8 mouse cellular contexts compared by ENCODE assay signal in genomic region chr6:86364442-86365141, GRCm38 (mm10). TPM values are rescaled to one million over a fixed set of nuclear protein-coding genes. Genes with fewer than 3 reads are reported as not detected.
DNase-seq lines count a peak whose midpoint lies in the region; ATAC-seq and TF ChIP-seq lines count a peak whose summit lies in the region.

No protein-coding gene starts in this region.

- DNase-seq in MEL (ENCODE audit: low read depth, low spot score): peak; percentile 88
- DNase-seq in cerebellum, adult 8-10 months: peak; percentile 79
- peak; percentile 81 for DNase-seq in hindbrain, embryonic 10.5 days (ENCODE audit: low spot score)
- DNase-seq in layer of hippocampus, adult 9-10 months (ENCODE audit: low spot score): peak; percentile 71
- peak; percentile 38 for DNase-seq in ovary, postnatal 10 days (ENCODE audit: low spot score)
- DNase-seq in thymus, postnatal 0 days (ENCODE audit: low spot score): peak; percentile 83

- peaks cover 0 to 10% of the 10 kb centered on the region in 2 experiments; a peak in 2 of 4 replicates for H3K36me3 ChIP-seq in MEL (ENCODE audit: control insufficient read depth in 1 of 2, insufficient read depth in 2 of 2, low read length in 2 of 2)
- peaks cover 23% of the 10 kb centered on the region for H3K36me3 ChIP-seq in hindbrain, embryonic 10.5 days
- H3K36me3 ChIP-seq in lung, embryonic 16.5 days (ENCODE audit: control insufficient read depth, insufficient read depth, low read length): peaks cover 2% of the 10 kb centered on the region; the same call in 1 of the 2 replicates

- peak; percentile 79 to 96 (median 84) for TF ChIP-seq CTCF in MEL (IDR thresholded peaks at IDR 0.05 in 2 of 3, conservative IDR thresholded peaks at IDR 0.05 in 1 of 3; ENCODE audit: control insufficient read depth in 1 of 3, insufficient read depth in 1 of 3, low read depth in 2 of 3, low read length in 3 of 3, poor library complexity in 1 of 3, severe bottlenecking in 1 of 3)

- H3K9ac ChIP-seq in MEL (ENCODE audit: control insufficient read depth, low read depth, low read length, poor library complexity, severe bottlenecking): peak overlapping the region; percentile 74
- H3K9ac ChIP-seq in lung, embryonic 16.5 days (ENCODE audit: low read length): peak overlapping the region; percentile 91

- H3K27me3 ChIP-seq in MEL (ENCODE audit: control insufficient read depth in 1 of 2, insufficient read depth in 2 of 2, low read length in 2 of 2): no peaks in the 10 kb centered on the region
- H3K27me3 ChIP-seq in hindbrain, embryonic 10.5 days (ENCODE audit: insufficient read depth, poor library complexity, severe bottlenecking): no peaks in the 10 kb centered on the region
- no peaks in the 10 kb centered on the region for H3K27me3 ChIP-seq in lung, embryonic 16.5 days (ENCODE audit: control insufficient read depth, insufficient read depth, low read depth, low read length)

- no peaks in the 10 kb centered on the region for H3K9me3 ChIP-seq in MEL (replicated peaks; ENCODE audit: insufficient read depth, low read length)
- no peaks in the 10 kb centered on the region for H3K9me3 ChIP-seq in hindbrain, embryonic 10.5 days
- H3K9me3 ChIP-seq in lung, embryonic 16.5 days (ENCODE audit: control insufficient read depth, low read length): no peaks in the 10 kb centered on the region

- ATAC-seq in frontal cortex, adult (ENCODE audit: low TSS enrichment): peak; percentile 54
- ATAC-seq in lung, embryonic 16.5 days (ENCODE audit: low read depth): peak; percentile 29

- WGBS in hindbrain, embryonic 10.5 days: 5% methylated on average over 17 of the region's 17 CpGs
- WGBS in lung, embryonic 16.5 days: 2% methylated on average over 17 of the region's 17 CpGs

- peak overlapping the region; percentile 63 for H3K27ac ChIP-seq in MEL (ENCODE audit: control insufficient read depth, low read depth, low read length)
- peak overlapping the region; percentile 94 for H3K27ac ChIP-seq in hindbrain, embryonic 10.5 days
- H3K27ac ChIP-seq in lung, embryonic 16.5 days (ENCODE audit: low read length): 0 out of 2 replicates have a peak overlapping the region, but pooled peaks have one; percentile 12

- no peak for TF ChIP-seq POLR2A in MEL (IDR thresholded peaks at IDR 0.05; ENCODE audit: control insufficient read depth in 1 of 2, insufficient read depth in 1 of 2, low read depth in 1 of 2, low read length in 2 of 2, poor library complexity in 1 of 2)

- H3K79me2 ChIP-seq in MEL (ENCODE audit: control insufficient read depth, insufficient read depth, low read length, poor library complexity): peaks cover 11% of the 10 kb centered on the region

- H3K4me3 ChIP-seq in MEL (ENCODE audit: control insufficient read depth in 1 of 2, insufficient read depth in 1 of 2, low read depth in 2 of 2, low read length in 2 of 2): peak overlapping the region; percentile 62 to 65
- H3K4me3 ChIP-seq in hindbrain, embryonic 10.5 days: peak overlapping the region; percentile 82
- peak overlapping the region; percentile 81 for H3K4me3 ChIP-seq in lung, embryonic 16.5 days (ENCODE audit: low read length)

- TF ChIP-seq EP300 in MEL (IDR thresholded peaks at IDR 0.05; ENCODE audit: low read depth in 1 of 2, low read length in 2 of 2): no peak

- TF ChIP-seq RAD21 in MEL (IDR thresholded peaks at IDR 0.05; ENCODE audit: low read depth, low read length): peak; percentile 93

- H3K4me1 ChIP-seq in MEL (ENCODE audit: control insufficient read depth in 1 of 2, insufficient read depth in 2 of 2, low read length in 2 of 2): peaks cover 0 to 10% of the 10 kb centered on the region in 2 experiments; a peak in 2 of 4 replicates
- H3K4me1 ChIP-seq in hindbrain, embryonic 10.5 days (replicated peaks): peaks cover 26% of the 10 kb centered on the region
- H3K4me1 ChIP-seq in lung, embryonic 16.5 days (replicated peaks; ENCODE audit: control insufficient read depth, insufficient read depth, low read length): peaks cover 10% of the 10 kb centered on the region

- peak overlapping the region; percentile 96 for H3K4me2 ChIP-seq in lung, embryonic 16.5 days (ENCODE audit: low read depth, low read length)

TF ChIP-seq in MEL, 35 proteins besides CTCF, POLR2A, EP300 and RAD21:
- peak; percentile 86 for TF ChIP-seq SMC3 (IDR thresholded peaks at IDR 0.05; ENCODE audit: low read depth, low read length)
- TF ChIP-seq NRF1 (IDR thresholded peaks at IDR 0.05; ENCODE audit: insufficient read depth, low read depth, low read length, poor library complexity, severe bottlenecking): no peak
- no peak for TF ChIP-seq POLR2AphosphoS5 (IDR thresholded peaks at IDR 0.05; ENCODE audit: borderline replicate concordance, low read depth, low read length)
- no peak for TF ChIP-seq USF1 (IDR thresholded peaks at IDR 0.05; ENCODE audit: low read depth, low read length)
- TF ChIP-seq MAX (IDR thresholded peaks at IDR 0.05; ENCODE audit: low read length): peak; percentile 39
- peak; percentile 41; the same call in 1 of the 2 replicates for TF ChIP-seq MYC (IDR thresholded peaks at IDR 0.05; ENCODE audit: low read depth, low read length)
- no peak for TF ChIP-seq MAZ (IDR thresholded peaks at IDR 0.05; ENCODE audit: low read depth, low read length)
- peak; percentile 36; the same call in 1 of the 2 replicates for TF ChIP-seq SIN3A (IDR thresholded peaks at IDR 0.05; ENCODE audit: low read length)
- TF ChIP-seq UBTF (IDR thresholded peaks at IDR 0.05; ENCODE audit: borderline replicate concordance, insufficient read depth, low read depth, low read length): no peak
- TF ChIP-seq MYB (IDR thresholded peaks at IDR 0.05; ENCODE audit: low read depth, low read length): no peak
- no peak for TF ChIP-seq BHLHE40 (IDR thresholded peaks at IDR 0.05; ENCODE audit: borderline replicate concordance, low read depth, low read length)
- 0 out of 2 replicates have a peak, but pooled peaks have one; percentile 10 for TF ChIP-seq TCF12 (IDR thresholded peaks at IDR 0.05; ENCODE audit: low read depth, low read length)
- TF ChIP-seq NELFE (IDR thresholded peaks at IDR 0.05; ENCODE audit: low read depth, low read length): no peak; the same call in 1 of the 2 replicates
- peak; percentile 91 for TF ChIP-seq ZC3H11A (IDR thresholded peaks at IDR 0.05; ENCODE audit: low read depth, low read length)
- 0 out of 2 replicates have a peak, but pooled peaks have one; percentile 25 for TF ChIP-seq TBP (IDR thresholded peaks at IDR 0.05; ENCODE audit: low read depth, low read length)
- peak; percentile 78 for TF ChIP-seq MXI1 (IDR thresholded peaks at IDR 0.05; ENCODE audit: low read depth, low read length)
- peak; percentile 95 for TF ChIP-seq ZNF384 (IDR thresholded peaks at IDR 0.05; ENCODE audit: low read depth, low read length)
- peak; percentile 37; the same call in 1 of the 2 replicates for TF ChIP-seq GATA1 (IDR thresholded peaks at IDR 0.05; ENCODE audit: low read depth, low read length)

RNA-seq across cellular contexts. Expression of gene Fam136a, which starts 0.9 kb away (rescaled TPM):
- 87.8 and 89.2 TPM in 2 replicates for total RNA-seq in MEL (2012; rRNA removed)
- polyA plus RNA-seq in MEL (2012; ENCODE audit: insufficient read depth in 1 of 2, insufficient read length in 2 of 2, low read depth in 1 of 2, low replicate concordance in 2 of 2, missing spikeins in 1 of 2): 10 to 100 TPM in 1 of 2 experiments, not detected in 1; 53.0 TPM
- polyA plus RNA-seq in hindbrain, embryonic 10.5 days (2016; fragmentation: Nextera tagmentation; extraction: Ambion mirVana): 150 and 167 TPM in 2 replicates
- 91.8 and 98.7 TPM in 2 replicates for polyA plus RNA-seq in lung, embryonic 16.5 days (2015; fragmentation: Nextera tagmentation; extraction: Ambion mirVana)
- 77.1 and 83.0 TPM in 2 replicates for polyA plus RNA-seq in thymus, postnatal 0 days (2015; fragmentation: Nextera tagmentation; extraction: Ambion mirVana)

RNA-seq across cellular contexts. Expression of gene Snrpg, which starts 6.5 kb away (rescaled TPM):
- total RNA-seq in MEL (2012; rRNA removed): 748 and 796 TPM in 2 replicates
- 1,000 to 10,000 TPM in 1 of 2 experiments, 100 to 1,000 TPM in 1; 761 to 1,339 TPM for polyA plus RNA-seq in MEL (2012; ENCODE audit: insufficient read depth in 1 of 2, insufficient read length in 2 of 2, low read depth in 1 of 2, low replicate concordance in 2 of 2, missing spikeins in 1 of 2)
- polyA plus RNA-seq in hindbrain, embryonic 10.5 days (2016; fragmentation: Nextera tagmentation; extraction: Ambion mirVana): 782 and 875 TPM in 2 replicates
- polyA plus RNA-seq in lung, embryonic 16.5 days (2015; fragmentation: Nextera tagmentation; extraction: Ambion mirVana): 522 and 523 TPM in 2 replicates
- 649 and 709 TPM in 2 replicates for polyA plus RNA-seq in thymus, postnatal 0 days (2015; fragmentation: Nextera tagmentation; extraction: Ambion mirVana)

RNA-seq across cellular contexts. Expression of gene Pcyox1, which starts 32.4 kb away (rescaled TPM):
- total RNA-seq in MEL (2012; rRNA removed): 16.0 and 18.3 TPM in 2 replicates
- polyA plus RNA-seq in MEL (2012; ENCODE audit: insufficient read depth in 1 of 2, insufficient read length in 2 of 2, low read depth in 1 of 2, low replicate concordance in 2 of 2, missing spikeins in 1 of 2): 10 to 100 TPM in 1 of 2 experiments, not detected in 1; 28.1 TPM
- polyA plus RNA-seq in hindbrain, embryonic 10.5 days (2016; fragmentation: Nextera tagmentation; extraction: Ambion mirVana): 87.1 and 99.4 TPM in 2 replicates
- polyA plus RNA-seq in lung, embryonic 16.5 days (2015; fragmentation: Nextera tagmentation; extraction: Ambion mirVana): 85.4 and 88.9 TPM in 2 replicates
- polyA plus RNA-seq in thymus, postnatal 0 days (2015; fragmentation: Nextera tagmentation; extraction: Ambion mirVana): 28.8 and 32.8 TPM in 2 replicates

RNA-seq across cellular contexts. Expression of gene Tia1, which starts 39.4 kb away (rescaled TPM):
- total RNA-seq in MEL (2012; rRNA removed): 20.5 and 21.5 TPM in 2 replicates
- 10 to 100 TPM in 1 of 2 experiments, not detected in 1; 25.3 TPM for polyA plus RNA-seq in MEL (2012; ENCODE audit: insufficient read depth in 1 of 2, insufficient read length in 2 of 2, low read depth in 1 of 2, low replicate concordance in 2 of 2, missing spikeins in 1 of 2)
- polyA plus RNA-seq in hindbrain, embryonic 10.5 days (2016; fragmentation: Nextera tagmentation; extraction: Ambion mirVana): 209 and 212 TPM in 2 replicates
- 176 and 177 TPM in 2 replicates for polyA plus RNA-seq in lung, embryonic 16.5 days (2015; fragmentation: Nextera tagmentation; extraction: Ambion mirVana)
- 170 and 184 TPM in 2 replicates for polyA plus RNA-seq in thymus, postnatal 0 days (2015; fragmentation: Nextera tagmentation; extraction: Ambion mirVana)

Comparison
In these comparisons a context has a peak if more than half of its experiments do, and no peak if none do; other contexts are left out.
1. Peak in every context shown above with its lines: DNase-seq, ATAC-seq, H3K4me3 ChIP-seq and H3K27ac ChIP-seq.
2. DNase-seq: peak in every context shown above with its lines; median percentile 88 in MEL; 83 in thymus, postnatal 0 days; 81 in hindbrain, embryonic 10.5 days; 79 in cerebellum, adult 8-10 months; 71 in layer of hippocampus, adult 9-10 months; 38 in ovary, postnatal 10 days.
3. H3K27ac ChIP-seq: peak in every context shown above with its lines; median percentile 94 in hindbrain, embryonic 10.5 days; 63 in MEL; 12 in lung, embryonic 16.5 days.